Mouse (Mus musculus): ENCODE data around the gene Ndufa13.

DNA sequence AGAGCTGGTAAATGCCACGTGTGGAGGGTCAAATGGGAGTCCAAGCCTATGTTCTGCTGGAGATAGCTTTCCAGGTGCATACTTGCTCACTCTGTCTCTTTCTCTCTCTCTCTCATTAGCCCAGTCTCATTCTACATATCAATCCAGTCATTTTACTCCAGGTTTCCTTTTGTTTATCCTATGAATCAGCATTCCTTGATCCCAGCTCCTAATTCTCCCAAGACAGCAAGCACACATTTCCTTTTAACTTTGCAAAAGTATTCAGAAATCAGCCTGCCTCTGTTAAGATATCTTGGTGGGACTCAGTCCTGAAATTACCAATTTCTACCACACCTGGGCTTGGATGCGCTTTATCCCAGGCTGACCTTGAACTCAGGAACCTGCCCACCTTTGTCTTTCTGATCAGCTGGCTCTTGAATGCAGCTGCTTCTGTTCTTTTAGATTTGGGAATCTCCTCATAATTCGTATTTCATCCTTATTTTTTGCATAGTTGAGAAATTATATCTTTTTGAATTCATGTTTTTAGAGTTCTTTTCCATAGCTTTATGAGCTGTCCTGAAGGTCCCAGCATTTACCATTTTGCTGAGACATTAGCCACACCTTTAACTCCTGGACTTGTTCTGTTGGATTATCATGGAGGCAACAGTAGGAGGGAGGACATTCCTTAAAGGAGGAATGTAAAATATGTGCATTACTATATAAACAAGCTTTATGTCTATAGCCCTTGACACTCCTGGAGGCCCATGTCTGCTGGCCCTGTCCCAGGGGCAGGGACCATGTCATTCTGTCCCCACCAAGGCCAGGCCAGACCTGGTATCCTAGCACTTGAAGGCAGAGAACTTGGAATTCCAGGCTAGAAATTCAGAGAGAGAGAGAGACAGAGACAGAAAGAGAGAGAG lies 54.9 kb downstream of the Ndufa13 start:
- no peak for TF ChIP-seq POLR2A (IDR thresholded peaks at IDR 0.05; ENCODE audit: control insufficient read depth, low read depth, low read length)
- no peak for TF ChIP-seq CTCF (IDR thresholded peaks at IDR 0.05; ENCODE audit: control insufficient read depth, insufficient read depth, insufficient replicate concordance, low read depth, low read length)
